Mouse (Mus musculus): ENCODE results near the gene Cypt4.
"Not testable (repeated sequence)": the region's sequence is repeated elsewhere in the genome, so short reads cannot be mapped to it uniquely, and the experiment has no call there.

Gene Cypt4

GRCm38 (mm10) chr9:24624896-24625295 is at the start of gene Cypt4:
Gene Cypt4, plus strand, starts transcription at chr9:24625196.
- no peak for DNase-seq

- DNase-seq = not testable (repeated sequence)
Measured at GRCm38 (mm10) chr9:24637341-24637740, 12.3 kb downstream of the Cypt4 start.
